Mouse (Mus musculus) limb, embryonic 11.5 days (tissue): Measurements from ENCODE around the gene Folr1. TPM values are rescaled to one million over a fixed set of nuclear protein-coding genes. Genes with fewer than 3 reads are reported as not detected.

Source experiments
- ATAC-seq: fragments of 200-750 bp; cut with Nextera tagmentation; 2 replicates; pipeline ENCODE4 v1.8.0; 2017; ENCODE audit warnings: low read depth; ENCODE audit not compliant: insufficient number of reproducible peaks, low FRiP score, low TSS enrichment
- DNase-seq: peaks from one replicate; pipeline ENCODE4 v3.0.0-alpha.2; 2015; ENCODE audit warnings: low spot score
- H3K27ac ChIP-seq: fragments of 300-500 bp; sonication (generic); replicated peaks from 2 replicates; pipeline ENCODE4 v1.5.1; 2014; ENCODE audit warnings: low read depth, mild to moderate bottlenecking, low read length
- H3K27me3 ChIP-seq: fragments of 300-500 bp; sonication (generic); 2 replicates; pipeline ENCODE4 v1.6.1; 2014; ENCODE audit warnings: mild to moderate bottlenecking, low read length, mixed read lengths; ENCODE audit not compliant: control insufficient read depth, insufficient read depth
- H3K36me3 ChIP-seq: fragments of 300-500 bp; sonication (generic); 2 replicates; pipeline ENCODE4 v1.6.1; 2014; ENCODE audit warnings: mild to moderate bottlenecking, low read length, moderate library complexity, mixed read lengths; ENCODE audit not compliant: control insufficient read depth, insufficient read depth
- H3K4me1 ChIP-seq: fragments of 300-500 bp; sonication (generic); 2 replicates; pipeline ENCODE4 v1.6.1; 2014; ENCODE audit warnings: low read length, mixed read lengths; ENCODE audit not compliant: control insufficient read depth, insufficient read depth
- H3K4me2 ChIP-seq: fragments of 300-500 bp; sonication (generic); 2 replicates; pipeline ENCODE4 v1.6.1; 2014; ENCODE audit warnings: low read depth, mild to moderate bottlenecking, moderate library complexity; ENCODE audit not compliant: severe bottlenecking
- H3K4me3 ChIP-seq: fragments of 300-500 bp; sonication (generic); 2 replicates; pipeline ENCODE4 v1.5.1; 2014; ENCODE audit warnings: low read depth, low read length
- H3K9ac ChIP-seq: fragments of 300-500 bp; sonication (generic); 2 replicates; pipeline ENCODE4 v1.6.1; 2014; ENCODE audit warnings: mild to moderate bottlenecking, low read length
- H3K9me3 ChIP-seq: fragments of 300-500 bp; sonication (generic); 2 replicates; pipeline ENCODE4 v1.6.1; 2016; ENCODE audit warnings: low read length; ENCODE audit not compliant: control insufficient read depth
- WGBS: fragments of 180-500 bp; shearing (Covaris S2); extraction: QIAGEN DNeasy Blood & Tissue Kit; methylation state at CpG from one replicate; pipeline ENCODE4 v1.1.7; 2014; 5-methylcytosine and 5-hydroxymethylcytosine counted together
- polyA plus RNA-seq: library from polyadenylated mRNA; unstranded; fragments of >200 nt; fragmentation: Nextera tagmentation; extraction: Ambion mirVana; gene quantifications from 2 replicates; pipeline ENCODE4 v1.2.1, GENCODE M21; 2014

Gene Folr1
- polyA plus RNA-seq, 1 experiment from 2014 or later, result not detected

GRCm38 (mm10) chr7:101882413-101883154 lies 12.0 kb upstream of the Folr1 start:
- Histone ChIP-seq H3K36me3 (no peaks in the 10 kb centered on the region), H3K9me3 (no peaks in the 10 kb centered on the region), H3K4me3 (no peak overlapping the region), H3K4me1 (no peaks in the 10 kb centered on the region), H3K27me3 (no peaks in the 10 kb centered on the region), H3K27ac (no peak overlapping the region), H3K9ac (no peak overlapping the region; the same call in 1 of the 2 replicates), H3K4me2 (no peak overlapping the region)
- DNase-seq (no peak), ATAC-seq (no peak)
- 74% methylated on average over 9 of the region's 9 CpGs for WGBS

GRCm38 (mm10) chr7:101880855-101881254 lies 10.3 kb upstream of the Folr1 start:
- DNase-seq, result no peak
- no peaks in the 10 kb centered on the region for H3K4me1 ChIP-seq
- no peaks in the 10 kb centered on the region for H3K36me3 ChIP-seq
- H3K4me3 ChIP-seq, result no peak overlapping the region
- ATAC-seq, result no peak
- no peak overlapping the region for H3K4me2 ChIP-seq
- no peaks in the 10 kb centered on the region for H3K27me3 ChIP-seq
- no peak overlapping the region for H3K9ac ChIP-seq
- 76% methylated on average over 4 of the region's 4 CpGs for WGBS
- H3K9me3 ChIP-seq, result no peaks in the 10 kb centered on the region
- no peak overlapping the region for H3K27ac ChIP-seq

GRCm38 (mm10) chr7:101875978-101876377 lies 5.4 kb upstream of the Folr1 start:
- H3K27me3 ChIP-seq, result no peaks in the 10 kb centered on the region
- no peak for DNase-seq
- H3K4me3 ChIP-seq, result no peak overlapping the region
- no peak overlapping the region for H3K4me2 ChIP-seq
- no peak for ATAC-seq
- H3K4me1 ChIP-seq, result no peaks in the 10 kb centered on the region
- H3K9me3 ChIP-seq, result no peaks in the 10 kb centered on the region
- 94% methylated on average over 1 of the region's 1 CpGs for WGBS
- H3K9ac ChIP-seq, result no peak overlapping the region
- no peaks in the 10 kb centered on the region for H3K36me3 ChIP-seq
- H3K27ac ChIP-seq, result no peak overlapping the region

GRCm38 (mm10) chr7:101871296-101871695 lies 708 bp upstream of the Folr1 start:
- Histone ChIP-seq H3K9ac (no peak overlapping the region), H3K4me2 (no peak overlapping the region), H3K36me3 (no peaks in the 10 kb centered on the region), H3K4me1 (no peaks in the 10 kb centered on the region), H3K9me3 (no peaks in the 10 kb centered on the region), H3K4me3 (no peak overlapping the region), H3K27me3 (no peaks in the 10 kb centered on the region), H3K27ac (no peak overlapping the region)
- no peak for ATAC-seq
- 88% methylated on average over 3 of the region's 3 CpGs for WGBS
- no peak for DNase-seq

- H3K9ac ChIP-seq, result no peak overlapping the region
- H3K36me3 ChIP-seq, result no peaks in the 10 kb centered on the region
- no peak overlapping the region for H3K4me2 ChIP-seq
- no peaks in the 10 kb centered on the region for H3K4me1 ChIP-seq
- 76% methylated on average over 7 of the region's 7 CpGs for WGBS
- ATAC-seq, result no peak
- H3K27me3 ChIP-seq, result no peaks in the 10 kb centered on the region
- no peak overlapping the region for H3K4me3 ChIP-seq
- no peak overlapping the region for H3K27ac ChIP-seq
- H3K9me3 ChIP-seq, result no peaks in the 10 kb centered on the region
- DNase-seq, result no peak
These were observed 1.5 kb downstream of the Folr1 start for GRCm38 (mm10) chr7:101869163-101869500.

GRCm38 (mm10) chr7:101868241-101869162 lies 2.1 kb downstream of the Folr1 start:
- no peak overlapping the region for H3K4me3 ChIP-seq
- DNase-seq (no peak), ATAC-seq (peak; percentile 47; the same call in 1 of the 2 replicates)
- no peaks in the 10 kb centered on the region for H3K36me3 ChIP-seq
- H3K27me3 ChIP-seq, result no peaks in the 10 kb centered on the region
- H3K4me1 ChIP-seq, result no peaks in the 10 kb centered on the region
- H3K4me2 ChIP-seq, result no peak overlapping the region
- no peaks in the 10 kb centered on the region for H3K9me3 ChIP-seq
- H3K27ac ChIP-seq, result no peak overlapping the region
- 83% methylated on average over 13 of the region's 13 CpGs for WGBS
- no peak overlapping the region for H3K9ac ChIP-seq

GRCm38 (mm10) chr7:101867482-101867881 lies 3.1 kb downstream of the Folr1 start:
- Histone ChIP-seq H3K4me2 (no peak overlapping the region), H3K4me3 (no peak overlapping the region), H3K9me3 (no peaks in the 10 kb centered on the region), H3K27me3 (no peaks in the 10 kb centered on the region), H3K4me1 (no peaks in the 10 kb centered on the region), H3K36me3 (no peaks in the 10 kb centered on the region), H3K9ac (no peak overlapping the region), H3K27ac (no peak overlapping the region)
- WGBS, result 98% methylated on average over 4 of the region's 4 CpGs
- DNase-seq, result no peak
- no peak for ATAC-seq

- H3K4me2 ChIP-seq, result no peak overlapping the region
- DNase-seq (no peak), ATAC-seq (no peak)
- no peak overlapping the region for H3K9ac ChIP-seq
- H3K4me1 ChIP-seq, result no peaks in the 10 kb centered on the region
- H3K36me3 ChIP-seq, result no peaks in the 10 kb centered on the region
- no peaks in the 10 kb centered on the region for H3K27me3 ChIP-seq
- H3K4me3 ChIP-seq, result no peak overlapping the region
- no peaks in the 10 kb centered on the region for H3K9me3 ChIP-seq
- no peak overlapping the region for H3K27ac ChIP-seq
- 86% methylated on average over 11 of the region's 11 CpGs for WGBS
These were observed 3.9 kb downstream of the Folr1 start for GRCm38 (mm10) chr7:101866491-101867265.
